Mouse (Mus musculus) hindbrain, embryonic 16.5 days (tissue): ENCODE results near the gene Srrd. TPM values are rescaled to one million over a fixed set of nuclear protein-coding genes. Genes with fewer than 3 reads are reported as not detected.

ENCODE experiments used
- ATAC-seq: fragments of 200-750 bp; cut with Nextera tagmentation; 2 replicates; pipeline ENCODE4 v1.8.0; 2017; ENCODE audit warnings: moderate TSS enrichment, moderate library complexity
- H3K27ac ChIP-seq: fragments of 300-500 bp; sonication (generic); 2 replicates; pipeline ENCODE4 v1.5.1; 2014; ENCODE audit warnings: low read depth, mild to moderate bottlenecking, control low read depth, low read length, moderate library complexity
- H3K27me3 ChIP-seq: fragments of 300-500 bp; sonication (generic); replicated peaks from 2 replicates; pipeline ENCODE4 v1.6.1; 2014; ENCODE audit warnings: low read length; ENCODE audit not compliant: control insufficient read depth, insufficient read depth
- H3K36me3 ChIP-seq: fragments of 300-500 bp; sonication (generic); 2 replicates; pipeline ENCODE4 v1.6.1; 2014; ENCODE audit warnings: mild to moderate bottlenecking, low read length, moderate library complexity, mixed read lengths; ENCODE audit not compliant: control insufficient read depth, insufficient read depth
- H3K4me1 ChIP-seq: fragments of 300-500 bp; sonication (generic); 2 replicates; pipeline ENCODE4 v1.6.1; 2014; ENCODE audit warnings: low read depth, low read length; ENCODE audit not compliant: control insufficient read depth, insufficient read depth
- H3K4me2 ChIP-seq: fragments of 300-500 bp; sonication (generic); 2 replicates; pipeline ENCODE4 v1.6.1; 2014; ENCODE audit warnings: mild to moderate bottlenecking, low read length, control low read depth, moderate library complexity
- H3K4me3 ChIP-seq: fragments of 300-500 bp; sonication (generic); 2 replicates; pipeline ENCODE4 v1.5.1; 2014; ENCODE audit warnings: mild to moderate bottlenecking, low read length, control low read depth, moderate library complexity
- H3K9ac ChIP-seq: fragments of 300-500 bp; sonication (generic); 2 replicates; pipeline ENCODE4 v1.6.1; 2014; ENCODE audit warnings: low read depth, mild to moderate bottlenecking, control low read depth, low read length, moderate library complexity
- H3K9me3 ChIP-seq: fragments of 300-500 bp; sonication (generic); 2 replicates; pipeline ENCODE4 v1.6.1; 2014; ENCODE audit warnings: mild to moderate bottlenecking, low read length, moderate library complexity; ENCODE audit not compliant: control insufficient read depth
- WGBS: fragments of 180-500 bp; shearing (Covaris S2); extraction: QIAGEN DNeasy Blood & Tissue Kit; methylation state at CpG from one replicate; pipeline ENCODE4 v1.1.7; 2014; 5-methylcytosine and 5-hydroxymethylcytosine counted together
- polyA plus RNA-seq: library from polyadenylated mRNA; unstranded; fragments of >200 nt; fragmentation: Nextera tagmentation; extraction: Ambion mirVana; gene quantifications from 2 replicates; pipeline ENCODE4 v1.2.1, GENCODE M21; 2015

Srrd gene
- polyA plus RNA-seq, 1 experiment from 2014 or later: 60.8 TPM

- H3K27me3 ChIP-seq: no peaks in the 10 kb centered on the region
- no peaks in the 10 kb centered on the region for H3K9me3 ChIP-seq
- H3K4me1 ChIP-seq: no peaks in the 10 kb centered on the region
- H3K27ac ChIP-seq: no peak overlapping the region
- no peak for ATAC-seq
- no peak overlapping the region for H3K4me2 ChIP-seq
- no peak overlapping the region for H3K9ac ChIP-seq
- WGBS: 76% methylated on average over 8 of the region's 8 CpGs
- H3K36me3 ChIP-seq: no peaks in the 10 kb centered on the region
- no peak overlapping the region for H3K4me3 ChIP-seq
Observed at GRCm38 (mm10) chr5:112290536-112290880, 52.3 kb downstream of the Srrd start.

GRCm38 (mm10) chr5:112289819-112290535, 52.9 kb downstream of the Srrd start:
- ATAC-seq: no peak
- 87% methylated on average over 16 of the region's 16 CpGs for WGBS
- no peak overlapping the region for H3K4me2 ChIP-seq

GRCm38 (mm10) chr5:112289236-112289635, 53.6 kb downstream of the Srrd start:
- no peak overlapping the region for H3K27ac ChIP-seq
- no peaks in the 10 kb centered on the region for H3K27me3 ChIP-seq
- 45% methylated on average over 7 of the region's 8 CpGs for WGBS
- H3K9ac ChIP-seq: no peak overlapping the region
- H3K9me3 ChIP-seq: no peaks in the 10 kb centered on the region
- no peaks in the 10 kb centered on the region for H3K36me3 ChIP-seq
- no peak overlapping the region; the same call in 1 of the 2 replicates for H3K4me2 ChIP-seq
- H3K4me3 ChIP-seq: no peak overlapping the region
- H3K4me1 ChIP-seq: no peaks in the 10 kb centered on the region
- no peak for ATAC-seq

More at GRCm38 (mm10) chr5:112289819-112290535, 52.9 kb downstream of the Srrd start:
- no peak overlapping the region for H3K4me3 ChIP-seq
- H3K9ac ChIP-seq: no peak overlapping the region; the same call in 1 of the 2 replicates
- no peaks in the 10 kb centered on the region for H3K9me3 ChIP-seq
- no peaks in the 10 kb centered on the region for H3K27me3 ChIP-seq
- H3K4me1 ChIP-seq: no peaks in the 10 kb centered on the region
- no peaks in the 10 kb centered on the region for H3K36me3 ChIP-seq
- H3K27ac ChIP-seq: no peak overlapping the region

DNA sequence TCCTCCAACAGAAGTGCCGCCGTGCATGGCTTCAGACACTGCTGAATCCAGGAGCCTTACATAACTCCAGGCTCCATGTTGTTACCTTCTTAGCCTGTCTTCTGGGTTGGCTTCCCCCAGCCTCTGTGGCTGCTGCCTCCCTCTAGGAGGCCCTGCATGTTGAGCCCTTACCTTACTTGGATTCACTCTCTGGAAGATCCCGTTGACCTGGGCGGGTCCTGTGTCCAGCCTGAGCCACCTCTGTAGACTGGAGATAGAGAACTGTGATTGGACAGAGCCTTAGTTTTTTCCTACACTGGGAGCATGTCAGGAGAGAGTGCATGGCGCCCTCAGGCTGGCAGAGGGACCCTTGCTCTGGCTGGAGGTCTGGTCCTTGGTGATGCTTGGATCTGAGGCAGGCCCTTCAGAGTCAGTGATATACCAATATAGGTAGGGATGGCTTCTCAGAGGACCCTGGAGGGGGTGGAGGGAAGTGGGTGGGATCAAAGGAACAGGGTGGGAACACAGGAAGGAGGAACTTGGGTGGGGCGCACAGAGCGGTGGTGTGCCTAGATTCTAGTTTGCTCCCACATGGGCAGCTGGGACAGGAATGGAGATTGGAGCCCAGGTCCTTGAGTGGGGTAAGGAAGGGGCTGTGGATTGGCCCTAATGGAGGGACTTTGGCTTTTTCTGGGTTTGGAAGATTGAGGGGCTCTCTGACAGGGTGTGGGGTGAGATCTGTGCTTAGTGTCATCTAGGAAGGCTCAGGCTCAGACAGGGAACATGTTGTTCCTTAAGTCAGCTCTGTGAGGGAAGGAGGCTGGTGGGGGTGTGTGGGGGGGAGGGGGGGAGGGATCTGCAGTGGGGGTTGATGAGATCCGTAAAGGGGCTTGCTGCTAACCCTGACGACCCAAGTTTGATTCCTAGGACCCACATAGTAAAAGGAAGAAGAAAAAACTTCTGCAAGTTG, 54.4 kb downstream of the Srrd start:
- Histone ChIP-seq H3K4me3 (no peak overlapping the region), H3K9me3 (no peaks in the 10 kb centered on the region), H3K27ac (no peak overlapping the region), H3K9ac (no peak overlapping the region), H3K36me3 (no peaks in the 10 kb centered on the region), H3K27me3 (no peaks in the 10 kb centered on the region), H3K4me2 (no peak overlapping the region), H3K4me1 (no peaks in the 10 kb centered on the region)
- 83% methylated on average over 9 of the region's 9 CpGs for WGBS
- no peak for ATAC-seq

- no peaks in the 10 kb centered on the region for H3K36me3 ChIP-seq
- H3K4me2 ChIP-seq: no peak overlapping the region
- no peak overlapping the region for H3K9ac ChIP-seq
- no peaks in the 10 kb centered on the region for H3K4me1 ChIP-seq
- H3K4me3 ChIP-seq: no peak overlapping the region
- H3K27ac ChIP-seq: no peak overlapping the region
- H3K27me3 ChIP-seq: no peaks in the 10 kb centered on the region
- H3K9me3 ChIP-seq: no peaks in the 10 kb centered on the region
- no peak for ATAC-seq
- WGBS: 95% methylated on average over 2 of the region's 2 CpGs
Observed at GRCm38 (mm10) chr5:112287652-112288051, 55.2 kb downstream of the Srrd start.

Other genes starting within 250 kb of the Srrd start
- 1.2 and 1.3 TPM in 2 replicates for gene Cryba4, start 90.5 kb downstream of the Srrd start, polyA plus RNA-seq
- 6.6 and 7.7 TPM in 2 replicates for gene Crybb1, start 87.2 kb downstream of the Srrd start, polyA plus RNA-seq
- gene Tpst2, start 66.3 kb downstream of the Srrd start, polyA plus RNA-seq: 35.6 and 35.9 TPM in 2 replicates
- 31.9 and 34.6 TPM in 2 replicates for gene Tfip11, start 16.7 kb downstream of the Srrd start, polyA plus RNA-seq
- 37.4 and 39.6 TPM in 2 replicates for gene Hps4, start within 50 bp of the Srrd start, polyA plus RNA-seq
- gene Gm6583, start 13.0 kb upstream of the Srrd start, polyA plus RNA-seq: 0.17 and 0.21 TPM in 2 replicates
- gene Asphd2, start 51.8 kb upstream of the Srrd start, polyA plus RNA-seq: 29.5 and 37.0 TPM in 2 replicates
- 0.62 and 0.68 TPM in 2 replicates for gene Gm6588, start 106.4 kb upstream of the Srrd start, polyA plus RNA-seq
- 42.8 and 52.7 TPM in 2 replicates for gene Sez6l, start 234.1 kb upstream of the Srrd start, polyA plus RNA-seq